Mouse (Mus musculus): Measurements from ENCODE around the gene Trim10. TPM values are rescaled to one million over a fixed set of nuclear protein-coding genes. Genes with fewer than 3 reads are reported as not detected.
"Not testable (repeated sequence)": the region's sequence is repeated elsewhere in the genome, so short reads cannot be mapped to it uniquely, and the experiment has no call there.

Trim10 gene
- polyA plus RNA-seq (2015; fragmentation: Nextera tagmentation; extraction: Ambion mirVana) = 1.1 and 1.7 TPM in 2 replicates

DNA sequence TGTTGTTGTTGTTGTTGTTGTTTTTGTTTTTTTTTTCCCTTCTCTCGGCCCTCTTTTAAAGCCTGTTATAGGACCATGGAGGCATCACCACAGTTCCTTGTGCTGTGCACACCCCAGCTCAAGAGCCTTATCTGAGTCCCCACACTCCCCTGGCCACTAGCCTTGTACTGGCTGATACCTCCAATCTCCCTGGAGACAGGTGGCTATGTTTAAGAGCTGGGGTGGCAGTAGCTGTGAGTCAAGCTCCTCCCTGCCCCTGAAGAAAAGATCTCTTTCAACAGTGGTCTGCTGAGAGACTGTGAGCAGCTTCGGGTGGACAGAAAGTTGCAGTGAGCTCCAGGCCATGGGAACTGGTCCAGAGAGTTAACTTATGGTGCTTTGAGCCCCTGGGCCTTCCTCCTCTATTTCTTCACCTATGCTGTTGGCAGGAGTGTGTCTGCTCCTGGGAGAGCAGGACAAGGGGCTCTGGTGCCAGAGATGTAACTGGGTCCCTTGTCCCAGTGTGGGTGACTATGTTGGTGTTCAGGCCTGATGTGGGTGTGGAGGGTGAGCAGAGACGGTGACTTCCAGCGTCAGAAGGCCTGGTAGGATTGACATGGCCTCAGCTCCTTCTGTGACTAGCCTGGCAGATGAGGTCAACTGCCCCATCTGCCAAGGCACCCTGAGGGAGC lies at the start of gene Trim10:
Trim10 (plus strand) TSS at position 291 of the 671 bp plus-strand sequence.
- peaks cover 6% of the 10 kb centered on the region for H3K4me1 ChIP-seq (replicated peaks; ENCODE audit: control insufficient read depth, insufficient read depth, low read length)
- ATAC-seq = no peak
- 0 out of 2 replicates have a peak, but pooled peaks cover 5% of the 10 kb centered on the region for H3K27me3 ChIP-seq (replicated peaks; ENCODE audit: control insufficient read depth, insufficient read depth, low read length)
- no peaks in the 10 kb centered on the region for H3K36me3 ChIP-seq (ENCODE audit: control insufficient read depth, insufficient read depth)
- H3K4me2 ChIP-seq (ENCODE audit: low read length) = no peak within 1 kb of the TSS
- H3K27ac ChIP-seq (ENCODE audit: low read length) = no peak within 1 kb of the TSS
- no peaks in the 10 kb centered on the region for H3K9me3 ChIP-seq (ENCODE audit: control insufficient read depth, low read length)
- H3K9ac ChIP-seq (replicated peaks; ENCODE audit: low read depth, low read length) = no peak within 1 kb of the TSS
- 80% methylated on average over 4 of the region's 4 CpGs for WGBS
- no peak within 1 kb of the TSS for H3K4me3 ChIP-seq (replicated peaks; ENCODE audit: low read length)

GRCm38 (mm10) chr17:36824005-36824404 lies 45.4 kb upstream of the Trim10 start:
- no peak overlapping the region for H3K27ac ChIP-seq (ENCODE audit: low read length)
- H3K4me1 ChIP-seq (replicated peaks; ENCODE audit: control insufficient read depth, insufficient read depth, low read length) = no peaks in the 10 kb centered on the region
- H3K27me3 ChIP-seq (replicated peaks; ENCODE audit: control insufficient read depth, insufficient read depth, low read length) = no peaks in the 10 kb centered on the region
- ATAC-seq = no peak
- no peaks in the 10 kb centered on the region for H3K36me3 ChIP-seq (ENCODE audit: control insufficient read depth, insufficient read depth)
- no peak overlapping the region for H3K4me3 ChIP-seq (replicated peaks; ENCODE audit: low read length)
- no peak overlapping the region for H3K4me2 ChIP-seq (ENCODE audit: low read length)
- H3K9ac ChIP-seq (replicated peaks; ENCODE audit: low read depth, low read length) = no peak overlapping the region
- no peaks in the 10 kb centered on the region for H3K9me3 ChIP-seq (ENCODE audit: control insufficient read depth, low read length)

GRCm38 (mm10) chr17:36825525-36825924 lies 43.8 kb upstream of the Trim10 start:
- H3K9me3 ChIP-seq (ENCODE audit: control insufficient read depth, low read length) = no peaks in the 10 kb centered on the region
- H3K27me3 ChIP-seq (replicated peaks; ENCODE audit: control insufficient read depth, insufficient read depth, low read length) = no peaks in the 10 kb centered on the region
- no peak overlapping the region for H3K27ac ChIP-seq (ENCODE audit: low read length)
- 32% methylated on average over 4 of the region's 4 CpGs for WGBS
- H3K4me3 ChIP-seq (replicated peaks; ENCODE audit: low read length) = no peak overlapping the region
- H3K4me1 ChIP-seq (replicated peaks; ENCODE audit: control insufficient read depth, insufficient read depth, low read length) = no peaks in the 10 kb centered on the region
- no peak overlapping the region for H3K4me2 ChIP-seq (ENCODE audit: low read length)
- H3K36me3 ChIP-seq (ENCODE audit: control insufficient read depth, insufficient read depth) = no peaks in the 10 kb centered on the region
- ATAC-seq = peak; percentile 69
- no peak overlapping the region for H3K9ac ChIP-seq (replicated peaks; ENCODE audit: low read depth, low read length)

- WGBS = 13% methylated on average over 5 of the region's 5 CpGs
- Histone ChIP-seq H3K4me2 (ENCODE audit: low read length) (peak overlapping the region; percentile 28; the same call in 1 of the 2 replicates), H3K4me3 (replicated peaks; ENCODE audit: low read length) (0 out of 2 replicates have a peak overlapping the region, but pooled peaks have one; percentile 11)
- H3K9ac ChIP-seq (replicated peaks; ENCODE audit: low read depth, low read length); H3K27me3 ChIP-seq (replicated peaks; ENCODE audit: control insufficient read depth, insufficient read depth, low read length); H3K36me3 ChIP-seq (ENCODE audit: control insufficient read depth, insufficient read depth); H3K4me1 ChIP-seq (replicated peaks; ENCODE audit: control insufficient read depth, insufficient read depth, low read length); H3K9me3 ChIP-seq (ENCODE audit: control insufficient read depth, low read length); H3K27ac ChIP-seq (ENCODE audit: low read length): not testable (repeated sequence)
- peak; percentile 86 for ATAC-seq
These were observed 43.4 kb upstream of the Trim10 start for GRCm38 (mm10) chr17:36826002-36826401.

DNA sequence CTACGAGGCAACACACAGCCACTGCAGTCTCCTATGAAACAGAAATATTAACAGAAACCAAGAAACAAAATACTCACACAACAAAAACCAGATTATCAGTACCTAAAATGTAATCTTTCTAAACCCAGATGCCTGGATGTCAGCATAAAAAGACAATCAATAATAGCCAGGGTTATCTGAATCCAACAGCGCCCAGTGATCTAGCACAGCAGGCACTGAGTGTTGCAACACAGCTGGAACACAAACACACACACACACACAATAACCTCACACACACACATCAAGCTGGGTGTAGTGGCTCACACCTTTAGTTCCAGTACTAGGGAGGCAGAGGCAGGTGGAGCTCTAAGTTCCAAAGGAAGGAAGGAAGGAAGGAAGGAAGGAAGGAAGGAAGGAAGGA lies 40.9 kb upstream of the Trim10 start:
- H3K27ac ChIP-seq (ENCODE audit: low read length) = no peak overlapping the region
- no peak overlapping the region for H3K9ac ChIP-seq (replicated peaks; ENCODE audit: low read depth, low read length)
- no peak overlapping the region for H3K4me3 ChIP-seq (replicated peaks; ENCODE audit: low read length)
- no peak overlapping the region for H3K4me2 ChIP-seq (ENCODE audit: low read length)
- ATAC-seq = no peak
- no peaks in the 10 kb centered on the region for H3K36me3 ChIP-seq (ENCODE audit: control insufficient read depth, insufficient read depth)
- H3K4me1 ChIP-seq (replicated peaks; ENCODE audit: control insufficient read depth, insufficient read depth, low read length) = no peaks in the 10 kb centered on the region
- no peaks in the 10 kb centered on the region for H3K27me3 ChIP-seq (replicated peaks; ENCODE audit: control insufficient read depth, insufficient read depth, low read length)
- no peaks in the 10 kb centered on the region for H3K9me3 ChIP-seq (ENCODE audit: control insufficient read depth, low read length)
- WGBS = 87% methylated on average over 2 of the region's 2 CpGs

DNA sequence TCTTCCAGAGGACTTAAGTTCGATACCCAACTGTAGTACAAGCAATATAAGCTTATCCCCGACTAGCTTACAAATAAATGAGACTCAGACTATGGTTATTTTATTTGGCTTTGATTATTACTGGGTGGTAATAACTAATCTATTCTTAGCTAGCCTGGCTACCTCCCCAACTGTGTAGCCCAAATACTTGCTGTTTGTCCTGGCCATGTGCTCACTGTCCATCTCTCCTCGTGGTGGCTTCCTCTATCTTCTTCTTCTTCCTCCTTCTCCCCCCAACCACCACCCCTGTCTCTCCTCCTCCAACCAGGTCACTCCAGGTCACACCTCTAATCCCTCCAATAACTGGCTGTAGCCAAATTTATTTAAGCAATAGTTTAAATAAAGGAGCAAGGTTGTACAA lies 38.9 kb upstream of the Trim10 start:
- ATAC-seq = no peak
- Histone ChIP-seq H3K9me3 (ENCODE audit: control insufficient read depth, low read length) (no peaks in the 10 kb centered on the region), H3K4me1 (replicated peaks; ENCODE audit: control insufficient read depth, insufficient read depth, low read length) (no peaks in the 10 kb centered on the region), H3K9ac (replicated peaks; ENCODE audit: low read depth, low read length) (no peak overlapping the region), H3K4me2 (ENCODE audit: low read length) (no peak overlapping the region), H3K27me3 (replicated peaks; ENCODE audit: control insufficient read depth, insufficient read depth, low read length) (no peaks in the 10 kb centered on the region), H3K4me3 (replicated peaks; ENCODE audit: low read length) (no peak overlapping the region), H3K36me3 (ENCODE audit: control insufficient read depth, insufficient read depth) (no peaks in the 10 kb centered on the region), H3K27ac (ENCODE audit: low read length) (no peak overlapping the region)
- 80% methylated on average over 3 of the region's 3 CpGs for WGBS

DNA sequence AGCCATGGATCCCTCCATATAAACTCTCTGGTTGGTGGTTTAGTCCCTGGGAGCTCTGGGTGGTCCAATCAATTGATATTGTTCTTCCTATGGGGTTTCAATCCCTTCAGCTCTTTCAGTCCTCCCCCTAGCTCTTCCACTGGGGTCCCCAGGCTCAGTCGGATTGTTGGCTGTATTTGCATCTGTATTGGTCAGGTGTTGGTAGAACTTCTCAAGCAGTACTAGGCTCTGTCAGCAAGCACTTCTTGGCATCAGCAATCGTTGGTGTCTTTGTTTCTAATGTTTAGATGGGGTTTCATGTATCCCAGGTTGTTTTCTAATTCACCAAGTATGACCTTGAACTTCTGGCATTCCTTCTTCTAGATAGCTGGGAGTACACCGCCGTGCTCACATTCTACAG lies 36.7 kb upstream of the Trim10 start:
- Histone ChIP-seq H3K36me3 (ENCODE audit: control insufficient read depth, insufficient read depth) (no peaks in the 10 kb centered on the region), H3K9me3 (ENCODE audit: control insufficient read depth, low read length) (no peaks in the 10 kb centered on the region), H3K9ac (replicated peaks; ENCODE audit: low read depth, low read length) (no peak overlapping the region), H3K27me3 (replicated peaks; ENCODE audit: control insufficient read depth, insufficient read depth, low read length) (no peaks in the 10 kb centered on the region), H3K4me3 (replicated peaks; ENCODE audit: low read length) (no peak overlapping the region), H3K27ac (ENCODE audit: low read length) (no peak overlapping the region), H3K4me2 (ENCODE audit: low read length) (no peak overlapping the region), H3K4me1 (replicated peaks; ENCODE audit: control insufficient read depth, insufficient read depth, low read length) (peaks cover 11% of the 10 kb centered on the region)
- WGBS = 55% methylated on average over 4 of the region's 4 CpGs
- ATAC-seq = no peak

- Histone ChIP-seq H3K4me3 (replicated peaks; ENCODE audit: low read length) (peak overlapping the region; percentile 73; the same call in 1 of the 2 replicates), H3K27me3 (replicated peaks; ENCODE audit: control insufficient read depth, insufficient read depth, low read length) (no peaks in the 10 kb centered on the region), H3K9ac (replicated peaks; ENCODE audit: low read depth, low read length) (no peak overlapping the region), H3K4me1 (replicated peaks; ENCODE audit: control insufficient read depth, insufficient read depth, low read length) (peaks cover 14% of the 10 kb centered on the region), H3K36me3 (ENCODE audit: control insufficient read depth, insufficient read depth) (no peaks in the 10 kb centered on the region), H3K27ac (ENCODE audit: low read length) (no peak overlapping the region; the same call in none of the 2 replicates), H3K9me3 (ENCODE audit: control insufficient read depth, low read length) (no peaks in the 10 kb centered on the region), H3K4me2 (ENCODE audit: low read length) (peak overlapping the region; percentile 64)
- no peak; the same call in 1 of the 2 replicates for ATAC-seq
- 33% methylated on average over 12 of the region's 12 CpGs for WGBS
These were observed 33.6 kb upstream of the Trim10 start for GRCm38 (mm10) chr17:36835591-36836426.

DNA sequence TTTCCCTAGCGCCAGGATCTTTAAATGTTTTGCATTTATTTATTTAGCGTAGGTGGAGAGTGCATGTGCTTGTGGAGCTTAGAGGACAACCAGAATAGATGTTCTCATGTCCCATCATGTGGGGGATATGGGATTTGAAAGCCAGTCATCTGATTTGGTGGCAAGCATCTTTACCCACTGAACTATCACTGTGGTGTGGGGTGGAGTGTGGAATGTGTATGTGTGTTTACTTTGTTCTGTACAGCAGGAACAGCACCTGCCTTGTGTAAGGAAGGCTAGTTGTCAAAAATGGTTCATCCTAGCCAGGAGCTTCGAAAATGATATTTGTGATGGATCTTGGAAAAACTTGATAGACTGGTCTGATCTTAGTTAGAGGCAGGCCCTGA lies 33.0 kb upstream of the Trim10 start:
- Histone ChIP-seq H3K36me3 (ENCODE audit: control insufficient read depth, insufficient read depth) (no peaks in the 10 kb centered on the region), H3K4me3 (replicated peaks; ENCODE audit: low read length) (peak overlapping the region; percentile 73), H3K9me3 (ENCODE audit: control insufficient read depth, low read length) (no peaks in the 10 kb centered on the region), H3K27ac (ENCODE audit: low read length) (peak overlapping the region; percentile 62), H3K27me3 (replicated peaks; ENCODE audit: control insufficient read depth, insufficient read depth, low read length) (no peaks in the 10 kb centered on the region), H3K9ac (replicated peaks; ENCODE audit: low read depth, low read length) (peak overlapping the region; percentile 77), H3K4me2 (ENCODE audit: low read length) (peak overlapping the region; percentile 64), H3K4me1 (replicated peaks; ENCODE audit: control insufficient read depth, insufficient read depth, low read length) (peaks cover 14% of the 10 kb centered on the region)
- peak; percentile 24 for ATAC-seq
- WGBS = 14% methylated on average over 3 of the region's 3 CpGs
